Mouse (Mus musculus) thymus, adult 2 months (tissue): Measurements from ENCODE around the gene Fgfr2. TPM values are rescaled to one million over a fixed set of nuclear protein-coding genes. Genes with fewer than 3 reads are reported as not detected.
A peak's percentile ranks its signal among the peaks of the same experiment; 100 is the strongest.

ENCODE experiments used
- DNase-seq: peaks from one replicate; pipeline ENCODE4 v3.0.0; 2021
- H3K27ac ChIP-seq: fragments of 200-500 bp; 2 replicates; pipeline ENCODE4 v1.5.1; 2012; ENCODE audit warnings: low read length, control low read depth; ENCODE audit not compliant: control insufficient read depth, insufficient read depth
- H3K27me3 ChIP-seq: fragments of 200-500 bp; 2 replicates; pipeline ENCODE4 v1.6.1; 2012; ENCODE audit warnings: mild to moderate bottlenecking, low read length, moderate library complexity, mixed read lengths; ENCODE audit not compliant: control insufficient read depth, insufficient read depth
- H3K36me3 ChIP-seq: fragments of 200-500 bp; 2 replicates; pipeline ENCODE4 v1.6.1; 2012; ENCODE audit warnings: mild to moderate bottlenecking, low read length, moderate library complexity; ENCODE audit not compliant: control insufficient read depth, insufficient read depth
- H3K4me1 ChIP-seq: fragments of 200-500 bp; replicated peaks from 2 replicates; pipeline ENCODE4 v1.6.1; 2012; ENCODE audit warnings: low read length; ENCODE audit not compliant: control insufficient read depth, insufficient read depth
- H3K4me3 ChIP-seq: fragments of 200-500 bp; 2 replicates; pipeline ENCODE4 v1.5.1; 2012; ENCODE audit warnings: mild to moderate bottlenecking, low read length, control low read depth, moderate library complexity; ENCODE audit not compliant: control insufficient read depth, insufficient read depth
- CTCF ChIP-seq: fragments of 200-500 bp; IDR thresholded peaks from 2 replicates; pipeline ENCODE4 v1.5.1; 2012; ENCODE audit warnings: mild to moderate bottlenecking, control low read depth, low read length, moderate library complexity, borderline replicate concordance; ENCODE audit not compliant: control insufficient read depth, poor library complexity, insufficient read depth; ENCODE audit errors: extremely low read depth
- POLR2A ChIP-seq: fragments of 200-500 bp; IDR thresholded peaks from 2 replicates; pipeline ENCODE4 v1.6.1; 2012; ENCODE audit warnings: mild to moderate bottlenecking, low read length, control low read depth, moderate library complexity; ENCODE audit not compliant: control insufficient read depth, poor library complexity, insufficient read depth; ENCODE audit errors: extremely low read depth
- WGBS: fragments of 180-500 bp; shearing (Covaris S2); methylation state at CpG from one replicate; pipeline ENCODE4 v1.1.7; 2018; 5-methylcytosine and 5-hydroxymethylcytosine counted together
- polyA plus RNA-seq: library from polyadenylated mRNA; depleted of rRNA; stranded (reverse); fragments of >200 nt; gene quantifications from 2 replicates; pipeline ENCODE4 v1.2.3, GENCODE M21; 2012

Fgfr2 gene
- polyA plus RNA-seq, 1 experiment = 12.1 TPM

- DNase-seq = no peak
- Histone ChIP-seq H3K4me3 (no peak overlapping the region), H3K27ac (no peak overlapping the region), H3K27me3 (no peaks in the 10 kb centered on the region), H3K4me1 (no peaks in the 10 kb centered on the region), H3K36me3 (no peaks in the 10 kb centered on the region)
- TF ChIP-seq POLR2A (no peak), CTCF (no peak)
- WGBS = 74% methylated on average over 3 of the region's 3 CpGs
Observed at GRCm38 (mm10) chr7:132903796-132904195, 219.4 kb downstream of the Fgfr2 start.

- WGBS = 67% methylated on average over 2 of the region's 2 CpGs
Observed at GRCm38 (mm10) chr7:132900826-132901531, 222.2 kb downstream of the Fgfr2 start.

GRCm38 (mm10) chr7:132898234-132898633, 224.9 kb downstream of the Fgfr2 start:
- H3K27ac ChIP-seq = no peak overlapping the region
- H3K27me3 ChIP-seq = no peaks in the 10 kb centered on the region
- TF ChIP-seq POLR2A (no peak), CTCF (no peak)
- peak; percentile 60 for DNase-seq
- H3K36me3 ChIP-seq = no peaks in the 10 kb centered on the region
- no peaks in the 10 kb centered on the region for H3K4me1 ChIP-seq
- 87% methylated on average over 2 of the region's 2 CpGs for WGBS
- H3K4me3 ChIP-seq = no peak overlapping the region

More at GRCm38 (mm10) chr7:132900826-132901531, 222.2 kb downstream of the Fgfr2 start:
- DNase-seq = no peak
- H3K27ac ChIP-seq = no peak overlapping the region
- no peaks in the 10 kb centered on the region for H3K36me3 ChIP-seq
- no peaks in the 10 kb centered on the region for H3K4me1 ChIP-seq
- no peak overlapping the region for H3K4me3 ChIP-seq
- H3K27me3 ChIP-seq = no peaks in the 10 kb centered on the region
- TF ChIP-seq POLR2A (no peak), CTCF (no peak)

GRCm38 (mm10) chr7:132897258-132897657, 225.9 kb downstream of the Fgfr2 start:
- DNase-seq = no peak
- Histone ChIP-seq H3K4me3 (no peak overlapping the region), H3K4me1 (no peaks in the 10 kb centered on the region), H3K27ac (no peak overlapping the region), H3K36me3 (no peaks in the 10 kb centered on the region), H3K27me3 (no peaks in the 10 kb centered on the region)
- WGBS = 95% methylated on average over 10 of the region's 10 CpGs
- TF ChIP-seq CTCF (no peak), POLR2A (no peak)

- H3K27me3 ChIP-seq = no peaks in the 10 kb centered on the region
- H3K4me3 ChIP-seq = no peak overlapping the region
- no peak overlapping the region for H3K27ac ChIP-seq
- no peaks in the 10 kb centered on the region for H3K36me3 ChIP-seq
- WGBS = 95% methylated on average over 9 of the region's 9 CpGs
- H3K4me1 ChIP-seq = no peaks in the 10 kb centered on the region
- DNase-seq = no peak
- TF ChIP-seq POLR2A (no peak), CTCF (no peak)
Observed at GRCm38 (mm10) chr7:132896206-132896815, 226.8 kb downstream of the Fgfr2 start.

GRCm38 (mm10) chr7:132894841-132895555, 228.2 kb downstream of the Fgfr2 start:
- no peak for DNase-seq
- Histone ChIP-seq H3K27ac (no peak overlapping the region), H3K4me3 (no peak overlapping the region), H3K4me1 (no peaks in the 10 kb centered on the region), H3K36me3 (no peaks in the 10 kb centered on the region), H3K27me3 (no peaks in the 10 kb centered on the region)
- TF ChIP-seq CTCF = no peak
- no peak for TF ChIP-seq POLR2A
- 91% methylated on average over 7 of the region's 7 CpGs for WGBS
